Mouse (Mus musculus) cerebellum, adult 11 months (tissue): ENCODE results near the gene Gm16253.
"Not testable (repeated sequence)": the region's sequence is repeated elsewhere in the genome, so short reads cannot be mapped to it uniquely, and the experiment has no call there.

ENCODE experiments used
- DNase-seq: peaks from one replicate; pipeline ENCODE4 v3.0.0; 2022

Gm16253 gene

DNA sequence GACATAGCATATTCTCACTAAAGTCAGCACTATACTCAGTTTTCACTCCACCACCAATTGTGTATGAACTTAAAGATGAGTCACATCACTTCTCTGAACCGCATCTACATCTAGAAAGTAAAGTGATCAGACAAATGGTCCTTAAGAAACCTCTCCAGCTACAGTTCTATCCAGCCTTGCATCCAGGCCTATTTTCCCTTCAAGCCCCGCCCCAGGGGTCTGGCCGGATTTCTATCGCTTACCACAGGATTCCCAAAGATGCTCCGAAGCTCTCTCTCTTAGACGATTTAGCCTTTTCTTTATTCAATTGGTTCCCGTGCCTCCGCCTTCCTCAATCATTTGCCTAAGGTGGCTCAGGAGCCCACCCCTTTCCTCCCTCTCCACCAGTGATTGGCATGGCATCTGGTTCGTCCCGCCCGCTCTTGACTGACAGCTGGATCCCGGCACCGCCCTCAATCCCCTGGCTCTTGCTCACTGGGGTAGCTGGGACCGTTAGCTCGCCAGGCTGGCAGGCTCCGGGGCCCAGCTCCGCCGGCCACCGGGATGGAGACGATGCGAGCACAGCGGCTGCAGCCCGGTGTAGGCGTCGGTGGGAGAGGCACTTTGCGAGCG lies 24.0 kb downstream of the Gm16253 start, which contains the start of gene Lix1l:
TSS of gene Lix1l (plus strand) at position 511 of the 612 bp plus-strand sequence.
- DNase-seq: peak; percentile 90

DNA sequence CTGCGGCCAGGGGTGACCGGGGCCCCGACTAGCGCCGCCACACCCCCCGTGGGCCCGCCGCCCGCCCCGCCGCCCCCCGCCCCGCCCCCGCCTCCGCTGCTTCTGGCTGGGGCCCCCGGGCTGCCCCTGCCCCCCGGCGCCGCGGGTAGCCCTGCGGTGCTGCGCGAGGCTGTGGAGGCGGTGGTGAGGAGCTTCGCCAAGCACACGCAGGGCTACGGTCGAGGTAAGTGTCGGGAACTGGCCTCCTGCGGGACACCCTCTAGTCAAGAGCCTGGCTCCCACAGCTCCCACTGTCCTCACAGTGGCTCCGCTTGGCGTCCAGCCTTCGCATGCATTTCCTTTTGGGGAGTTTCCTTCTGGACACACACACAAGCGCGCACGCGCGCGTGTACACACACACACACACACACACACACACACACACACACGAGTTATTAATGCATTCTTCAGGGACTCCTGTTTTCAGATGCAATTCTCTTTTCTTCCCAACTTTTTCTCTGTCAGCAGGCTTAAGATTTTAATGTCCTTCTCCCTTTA lies 24.5 kb downstream of the Gm16253 start:
- DNase-seq: peak; percentile 69

DNA sequence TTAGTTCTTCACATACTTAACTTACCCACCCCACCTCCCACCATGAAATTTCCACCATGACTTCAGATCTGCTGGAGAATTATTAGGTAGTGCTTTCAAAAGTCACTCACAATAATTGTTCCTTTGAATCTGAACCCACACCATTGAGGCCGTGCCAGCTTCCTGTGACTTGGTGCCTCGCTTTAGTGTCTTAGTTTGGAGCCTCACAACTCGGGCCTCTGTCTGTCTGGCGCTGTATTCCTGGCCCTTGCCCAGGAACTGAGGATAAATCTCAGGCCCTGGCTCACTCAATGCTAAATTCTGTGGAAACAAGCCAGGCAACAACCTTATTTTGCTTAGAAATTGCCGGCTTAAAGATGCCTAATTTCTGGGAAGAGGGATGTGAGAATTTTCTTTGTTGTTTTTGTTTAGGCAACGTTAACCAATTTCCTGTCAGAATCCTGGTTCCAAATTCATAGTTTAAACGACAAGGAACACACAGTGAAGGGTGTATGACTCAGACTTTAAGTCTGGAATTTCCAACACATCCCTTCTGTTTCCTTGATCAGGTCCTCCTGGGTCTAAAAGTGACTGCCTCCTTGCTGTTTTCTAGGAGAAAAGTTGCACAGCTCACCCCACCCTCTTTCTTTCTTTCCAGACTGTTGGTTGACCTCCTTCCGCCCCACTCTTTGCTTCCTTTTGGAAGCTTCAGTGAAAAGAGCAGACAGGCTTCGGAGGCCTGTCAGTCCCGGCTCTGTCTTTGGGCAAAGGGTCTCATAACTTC lies 25.3 kb downstream of the Gm16253 start:
- DNase-seq: peak; percentile 42

DNA sequence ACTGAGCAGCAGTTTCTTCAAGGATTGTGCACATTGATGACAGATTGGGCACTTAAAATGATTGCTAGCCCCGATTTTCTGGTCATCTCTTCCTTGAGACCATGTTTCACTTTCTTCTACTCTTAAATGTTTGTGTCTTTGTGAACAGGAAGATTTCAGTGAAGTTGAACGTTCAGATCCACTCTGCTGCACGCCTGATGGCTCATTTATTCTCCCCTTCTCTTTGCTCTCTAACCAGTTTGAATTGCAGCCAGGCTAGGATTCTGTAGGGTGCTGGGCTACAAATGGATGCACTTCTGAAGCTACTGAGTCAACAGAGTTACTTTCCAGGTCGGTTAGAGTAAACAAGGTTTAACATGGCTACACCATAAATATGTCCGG lies 25.9 kb downstream of the Gm16253 start:
- no peak for DNase-seq

DNA sequence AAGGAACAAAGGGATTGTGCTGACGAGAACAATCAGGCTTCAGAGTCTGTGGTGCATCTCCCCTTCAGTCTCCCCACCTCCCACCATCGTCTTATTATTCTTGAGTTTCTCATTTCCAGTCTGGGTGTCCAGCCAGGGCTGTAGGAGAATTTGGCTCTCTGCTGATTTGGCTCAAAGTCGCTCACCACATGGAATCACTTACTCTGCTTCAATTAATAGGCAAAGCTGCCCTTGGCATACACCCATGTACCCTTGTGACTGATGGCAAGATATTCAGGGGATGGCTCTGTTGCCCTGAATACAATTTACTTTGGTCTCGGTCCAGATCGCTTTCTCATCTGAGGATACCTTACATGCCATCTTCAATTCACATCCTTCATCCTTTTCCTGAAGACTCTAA lies 26.5 kb downstream of the Gm16253 start:
- peak; percentile 47 for DNase-seq

DNA sequence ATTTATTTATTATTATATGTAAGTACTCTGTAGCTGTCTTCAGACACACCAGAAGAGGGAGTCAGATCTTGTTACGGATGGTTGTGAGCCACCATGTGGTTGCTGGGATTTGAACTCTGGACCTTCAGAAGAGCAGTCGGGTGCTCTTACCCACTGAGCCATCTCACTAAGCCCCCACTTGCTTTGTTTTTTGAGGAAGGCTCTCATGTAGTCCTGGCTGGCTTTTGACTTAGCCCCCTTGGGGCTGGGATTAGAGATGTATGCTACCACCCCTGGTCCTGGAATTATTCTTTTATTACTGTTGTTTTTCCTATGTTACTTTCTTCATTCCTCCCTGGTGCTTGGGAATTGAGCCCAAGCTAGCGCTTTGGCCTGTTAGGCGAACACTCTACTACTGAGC lies 29.2 kb downstream of the Gm16253 start:
- DNase-seq: not testable (repeated sequence)

DNA sequence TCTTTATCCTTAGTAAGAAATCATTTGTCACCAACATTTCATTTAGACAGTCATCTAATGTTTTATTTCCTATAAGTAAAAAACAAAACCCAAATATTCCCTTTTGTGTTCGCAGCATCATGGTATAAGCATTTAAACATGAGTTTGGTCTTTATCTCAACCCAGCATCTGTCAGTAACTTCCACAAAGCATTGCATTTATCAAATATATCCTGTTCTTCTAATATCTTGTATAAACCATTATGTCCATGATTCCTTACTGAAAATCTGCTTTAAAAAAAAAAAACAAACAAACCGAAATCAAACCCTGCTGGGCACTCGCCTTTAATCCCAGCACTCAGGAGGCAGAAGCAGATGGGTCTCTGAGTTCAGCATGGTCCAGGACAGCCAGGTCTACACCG lies 29.8 kb downstream of the Gm16253 start:
- no peak for DNase-seq

DNA sequence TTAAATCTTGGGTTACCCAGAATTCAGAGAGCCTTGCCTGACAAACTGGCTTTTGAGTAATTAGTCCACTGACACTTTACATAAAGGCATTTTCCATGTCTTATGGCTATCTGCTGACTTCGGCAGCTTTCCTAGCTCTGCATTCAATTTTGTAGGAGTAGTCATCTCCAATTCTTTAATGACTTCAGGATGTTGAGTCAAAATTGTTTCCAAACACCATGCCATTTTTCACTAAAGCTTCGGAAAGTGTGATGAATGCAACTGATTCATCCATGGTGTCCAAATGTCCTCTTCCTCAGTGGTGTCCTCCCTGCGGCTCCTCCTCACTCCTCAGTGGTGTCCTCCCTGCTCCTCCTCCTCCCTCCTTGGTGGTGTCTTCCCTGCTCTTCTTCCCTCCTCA lies 41.2 kb downstream of the Gm16253 start:
- no peak for DNase-seq

DNA sequence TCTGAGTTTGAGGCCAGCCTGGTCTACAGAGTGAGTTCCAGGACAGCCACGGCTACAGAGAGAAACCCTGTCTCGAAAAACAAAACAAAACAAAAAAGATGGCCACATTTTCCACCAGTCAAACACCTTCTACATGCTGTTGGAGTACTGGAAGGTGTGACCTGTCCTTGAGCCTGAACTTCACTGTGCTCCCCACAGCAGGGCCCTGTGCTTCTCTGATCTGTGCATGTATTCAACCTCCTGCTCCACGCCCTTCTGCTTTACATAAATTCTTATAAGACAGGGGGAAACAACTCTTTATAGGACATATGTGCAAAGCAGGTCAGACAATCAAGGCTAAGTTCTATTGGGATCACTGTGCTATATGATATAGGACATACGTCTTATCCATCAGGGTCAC lies 46.4 kb downstream of the Gm16253 start:
- DNase-seq: no peak

DNA sequence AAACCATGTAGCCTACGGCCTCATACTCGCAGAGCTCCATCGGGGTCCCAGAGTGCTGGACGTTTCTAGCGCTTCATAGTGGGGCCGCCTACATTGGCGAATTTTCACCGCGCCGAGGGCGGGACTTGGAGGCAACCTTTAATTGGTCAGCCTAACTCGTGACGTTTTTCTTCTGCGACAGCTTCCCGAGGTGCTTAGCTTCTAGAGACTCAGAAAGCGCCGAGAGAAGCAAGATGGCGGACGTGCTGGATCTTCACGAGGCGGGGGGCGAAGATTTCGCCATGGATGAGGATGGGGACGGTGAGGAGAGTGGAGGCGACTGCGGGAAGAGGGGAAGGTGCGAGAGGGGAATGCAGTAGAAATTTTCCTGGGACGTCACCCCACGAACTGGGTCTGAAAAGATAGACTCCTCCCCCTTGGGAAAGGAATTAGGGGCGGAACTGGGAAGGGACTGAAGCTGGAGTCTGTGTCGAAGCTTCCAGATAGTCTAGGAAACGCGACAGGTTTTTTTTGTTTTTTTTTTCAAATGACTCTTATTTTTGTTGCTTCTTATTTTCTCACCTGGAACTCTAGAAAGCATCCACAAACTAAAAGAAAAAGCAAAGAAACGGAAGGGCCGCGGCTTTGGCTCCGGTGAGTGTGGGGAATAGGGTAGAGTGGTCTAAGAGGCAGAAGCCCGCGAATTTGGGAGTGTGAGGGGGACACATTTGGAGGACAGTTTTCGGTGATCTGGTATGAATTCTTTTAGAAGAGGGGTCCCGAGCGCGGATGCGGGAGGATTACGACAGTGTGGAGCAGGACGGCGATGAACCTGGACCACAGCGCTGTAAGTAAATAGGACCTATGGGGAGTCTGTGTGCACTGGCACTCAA lies 53.2 kb downstream of the Gm16253 start, which contains the start of gene Rbm8a:
TSS of gene Rbm8a (plus strand) at position 205 of the 872 bp plus-strand sequence.
- DNase-seq: peak; percentile 93
